Mouse (Mus musculus): ENCODE measurements around the gene Fam124a. TPM values are rescaled to one million over a fixed set of nuclear protein-coding genes. Genes with fewer than 3 reads are reported as not detected.
"Not testable (repeated sequence)": the region's sequence is repeated elsewhere in the genome, so short reads cannot be mapped to it uniquely, and the experiment has no call there.

Gene Fam124a
- total and polyA plus RNA-seq, 2 experiments from 2014 or later: 42.1 to 43.4 TPM

DNA sequence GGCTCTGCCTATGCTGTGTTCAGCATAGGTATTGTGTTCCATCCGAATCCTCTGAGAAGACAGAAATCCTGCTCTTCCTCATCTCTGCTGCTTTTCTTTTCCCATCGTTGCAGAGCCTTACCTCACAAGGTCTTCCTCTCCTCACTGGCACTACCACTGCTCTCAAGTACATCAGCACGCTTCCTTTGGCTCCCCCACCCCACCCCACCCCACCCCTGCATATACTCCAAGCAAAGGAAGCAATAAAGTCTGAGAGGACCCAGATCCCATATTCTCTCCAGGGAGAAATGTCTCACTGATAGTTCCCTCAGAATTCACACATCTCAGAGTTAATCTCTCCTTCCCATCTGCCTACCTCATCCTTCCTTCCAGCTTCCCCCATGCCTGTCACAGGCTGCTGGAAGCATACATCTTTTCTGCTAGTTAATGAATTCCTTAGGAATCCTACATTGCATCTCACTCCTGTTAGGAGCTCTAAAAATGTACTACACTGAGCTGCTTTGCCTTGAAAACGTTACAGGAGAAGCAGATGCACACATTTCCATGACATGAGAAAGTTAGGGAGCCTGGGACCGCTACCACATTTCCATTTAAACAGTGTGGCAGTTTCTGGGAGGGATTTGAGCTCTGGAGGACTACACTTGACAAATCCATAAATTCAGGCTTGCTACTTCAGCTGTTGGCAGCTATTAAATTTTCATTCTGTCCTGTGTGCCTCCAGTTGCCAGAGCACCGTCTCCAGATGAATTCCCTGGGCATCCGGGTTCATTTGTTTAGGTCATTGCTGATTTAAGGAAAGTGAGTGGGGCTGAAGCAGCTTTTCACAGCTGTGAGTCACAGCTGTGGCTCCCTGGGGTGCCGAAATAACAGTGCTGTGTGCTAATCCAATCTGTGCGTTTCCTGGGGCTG, 82.2 kb downstream of the Fam124a start:
- DNase-seq (ENCODE audit: low spot score) (peak; percentile 67), ATAC-seq (ENCODE audit: low FRiP score) (peak; percentile 22; the same call in 1 of the 2 replicates)
- WGBS: 20% methylated on average over 9 of the region's 9 CpGs
- Histone ChIP-seq H3K9ac (replicated peaks; ENCODE audit: low read length, poor library complexity, severe bottlenecking) (no peak overlapping the region), H3K36me3 (ENCODE audit: insufficient read depth, low read length) (no peaks in the 10 kb centered on the region), H3K4me1 (ENCODE audit: insufficient read depth, low read length) (peaks cover 6% of the 10 kb centered on the region), H3K27ac (ENCODE audit: low read depth, low read length) (peak overlapping the region; percentile 69), H3K9me3 (ENCODE audit: low read length) (no peaks in the 10 kb centered on the region), H3K27me3 (ENCODE audit: insufficient read depth, low read length) (no peaks in the 10 kb centered on the region), H3K4me2 (ENCODE audit: low read depth, low read length, poor library complexity, severe bottlenecking) (peak overlapping the region; percentile 10; the same call in 1 of the 2 replicates), H3K4me3 (ENCODE audit: low read depth, low read length) (no peak overlapping the region)
- no peak for TF ChIP-seq CTCF (IDR thresholded peaks at IDR 0.05)

DNA sequence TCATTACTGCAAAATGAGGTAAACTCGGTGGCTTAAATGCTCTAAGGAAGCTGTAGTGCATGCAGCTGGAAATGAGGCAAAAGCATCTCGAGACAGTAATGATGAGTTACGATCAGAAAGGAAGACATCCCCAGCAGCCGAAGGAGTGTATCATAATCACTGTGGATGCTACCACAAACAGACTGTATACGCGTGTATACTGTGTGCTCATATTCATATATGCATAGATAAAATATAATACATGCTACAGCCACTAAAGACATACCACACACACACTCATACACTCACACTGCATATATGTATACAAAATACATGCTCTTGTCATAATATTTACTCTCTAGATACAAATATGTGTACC, 82.8 kb downstream of the Fam124a start:
- ATAC-seq (ENCODE audit: low FRiP score): no peak

GRCm38 (mm10) chr14:62639111-62639510, 83.6 kb downstream of the Fam124a start:
- Histone ChIP-seq H3K9ac (replicated peaks; ENCODE audit: low read length, poor library complexity, severe bottlenecking) (no peak overlapping the region), H3K36me3 (ENCODE audit: insufficient read depth, low read length) (no peaks in the 10 kb centered on the region), H3K27me3 (ENCODE audit: insufficient read depth, low read length) (no peaks in the 10 kb centered on the region), H3K4me3 (ENCODE audit: low read depth, low read length) (no peak overlapping the region), H3K27ac (ENCODE audit: low read depth, low read length) (no peak overlapping the region), H3K4me2 (ENCODE audit: low read depth, low read length, poor library complexity, severe bottlenecking) (no peak overlapping the region), H3K9me3 (ENCODE audit: low read length) (no peaks in the 10 kb centered on the region), H3K4me1 (ENCODE audit: insufficient read depth, low read length) (peaks cover 6% of the 10 kb centered on the region)
- no peak for ATAC-seq (ENCODE audit: low FRiP score)
- 73% methylated on average over 6 of the region's 6 CpGs for WGBS
- DNase-seq (ENCODE audit: low spot score): peak; percentile 34
- TF ChIP-seq CTCF (IDR thresholded peaks at IDR 0.05): peak; percentile 50

More for the DNA sequence above, 82.8 kb downstream of the Fam124a start:
- Histone ChIP-seq H3K27me3 (ENCODE audit: insufficient read depth, low read length) (no peaks in the 10 kb centered on the region), H3K9ac (replicated peaks; ENCODE audit: low read length, poor library complexity, severe bottlenecking) (no peak overlapping the region), H3K4me3 (ENCODE audit: low read depth, low read length) (no peak overlapping the region), H3K4me1 (ENCODE audit: insufficient read depth, low read length) (peaks cover 6% of the 10 kb centered on the region), H3K36me3 (ENCODE audit: insufficient read depth, low read length) (no peaks in the 10 kb centered on the region), H3K4me2 (ENCODE audit: low read depth, low read length, poor library complexity, severe bottlenecking) (no peak overlapping the region), H3K9me3 (ENCODE audit: low read length) (no peaks in the 10 kb centered on the region), H3K27ac (ENCODE audit: low read depth, low read length) (peak overlapping the region; percentile 69)
- WGBS: 34% methylated on average over 6 of the region's 6 CpGs
- no peak for TF ChIP-seq CTCF (IDR thresholded peaks at IDR 0.05)
- no peak for DNase-seq (ENCODE audit: low spot score)

DNA sequence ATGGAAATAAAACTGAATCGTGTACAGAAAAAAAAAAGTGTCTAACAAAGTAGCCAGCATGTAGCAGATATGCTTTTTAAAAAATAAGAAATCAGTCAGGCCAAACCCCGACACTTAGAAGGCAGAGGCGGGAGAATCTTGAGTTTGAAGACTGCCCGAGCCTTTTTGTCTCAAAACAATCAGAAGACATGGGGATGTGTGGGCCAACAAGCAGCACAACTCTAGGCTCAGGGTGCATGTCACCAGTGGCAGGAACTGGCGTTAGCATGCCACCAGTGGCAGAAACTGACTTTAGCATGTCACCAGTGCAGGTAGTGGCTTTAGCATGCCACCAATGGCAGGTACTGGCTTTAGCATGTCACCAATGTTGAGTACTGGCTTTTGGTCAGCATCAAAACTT, 84.0 kb downstream of the Fam124a start:
- peaks cover 6% of the 10 kb centered on the region for H3K4me1 ChIP-seq (ENCODE audit: insufficient read depth, low read length)
- no peak overlapping the region for H3K9ac ChIP-seq (replicated peaks; ENCODE audit: low read length, poor library complexity, severe bottlenecking)
- no peak overlapping the region for H3K27ac ChIP-seq (ENCODE audit: low read depth, low read length)
- H3K4me2 ChIP-seq (ENCODE audit: low read depth, low read length, poor library complexity, severe bottlenecking): no peak overlapping the region
- 80% methylated on average over 5 of the region's 5 CpGs for WGBS
- no peak for TF ChIP-seq CTCF (IDR thresholded peaks at IDR 0.05)
- H3K27me3 ChIP-seq (ENCODE audit: insufficient read depth, low read length): no peaks in the 10 kb centered on the region
- H3K36me3 ChIP-seq (ENCODE audit: insufficient read depth, low read length): no peaks in the 10 kb centered on the region
- no peak for DNase-seq (ENCODE audit: low spot score)
- H3K4me3 ChIP-seq (ENCODE audit: low read depth, low read length): no peak overlapping the region
- no peak for ATAC-seq (ENCODE audit: low FRiP score)
- no peaks in the 10 kb centered on the region for H3K9me3 ChIP-seq (ENCODE audit: low read length)

GRCm38 (mm10) chr14:62640396-62640795, 84.9 kb downstream of the Fam124a start:
- H3K36me3 ChIP-seq (ENCODE audit: insufficient read depth, low read length): no peaks in the 10 kb centered on the region
- no peaks in the 10 kb centered on the region for H3K27me3 ChIP-seq (ENCODE audit: insufficient read depth, low read length)
- DNase-seq (ENCODE audit: low spot score) (no peak), ATAC-seq (ENCODE audit: low FRiP score) (no peak)
- H3K4me2 ChIP-seq (ENCODE audit: low read depth, low read length, poor library complexity, severe bottlenecking): no peak overlapping the region
- no peak overlapping the region for H3K4me3 ChIP-seq (ENCODE audit: low read depth, low read length)
- peaks cover 6% of the 10 kb centered on the region for H3K4me1 ChIP-seq (ENCODE audit: insufficient read depth, low read length)
- H3K27ac ChIP-seq (ENCODE audit: low read depth, low read length): no peak overlapping the region
- H3K9me3 ChIP-seq (ENCODE audit: low read length): no peaks in the 10 kb centered on the region
- TF ChIP-seq CTCF (IDR thresholded peaks at IDR 0.05): no peak
- no peak overlapping the region for H3K9ac ChIP-seq (replicated peaks; ENCODE audit: low read length, poor library complexity, severe bottlenecking)
- 40% methylated on average over 4 of the region's 4 CpGs for WGBS

DNA sequence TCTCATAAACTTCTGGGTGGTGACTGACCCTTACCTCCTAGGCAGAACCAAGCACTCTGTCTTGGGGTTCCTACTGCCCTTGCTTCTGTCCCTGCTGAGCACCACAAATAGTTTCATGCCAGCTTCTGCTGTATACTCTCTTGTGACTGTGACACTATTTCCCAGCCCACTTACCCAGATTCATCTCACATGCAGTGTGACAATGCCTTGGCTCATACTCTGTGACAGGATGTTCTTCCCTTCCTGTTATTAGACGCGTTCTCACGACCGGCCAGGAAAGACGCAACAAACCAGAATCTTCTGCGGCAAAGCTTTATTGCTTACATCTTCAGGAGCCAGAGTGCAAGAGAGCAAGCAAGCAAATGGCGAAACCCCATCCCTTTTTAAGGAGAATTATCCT, 86.8 kb downstream of the Fam124a start:
- not testable (repeated sequence) for H3K4me1 ChIP-seq (ENCODE audit: insufficient read depth, low read length); H3K27ac ChIP-seq (ENCODE audit: low read depth, low read length); H3K9ac ChIP-seq (replicated peaks; ENCODE audit: low read length, poor library complexity, severe bottlenecking); H3K36me3 ChIP-seq (ENCODE audit: insufficient read depth, low read length); H3K27me3 ChIP-seq (ENCODE audit: insufficient read depth, low read length); DNase-seq (ENCODE audit: low spot score); ATAC-seq (ENCODE audit: low FRiP score); H3K9me3 ChIP-seq (ENCODE audit: low read length); H3K4me2 ChIP-seq (ENCODE audit: low read depth, low read length, poor library complexity, severe bottlenecking); H3K4me3 ChIP-seq (ENCODE audit: low read depth, low read length)
- WGBS: 87% methylated on average over 6 of the region's 7 CpGs

Data from midbrain, postnatal 0 days (tissue).